Comparison of ENCODE assay signal across 8 mouse cellular contexts in genomic region chr2:133552842-133553465, GRCm38 (mm10). TPM values are rescaled to one million over a fixed set of nuclear protein-coding genes. Genes with fewer than 3 reads are reported as not detected.
DNase-seq lines count a peak whose midpoint lies in the region; ATAC-seq and TF ChIP-seq lines count a peak whose summit lies in the region.

No protein-coding gene starts in this region.

- H3K27ac ChIP-seq in intestine, postnatal 0 days (ENCODE audit: low read depth, low read length) = peak overlapping the region; percentile 51; the same call in 1 of the 2 replicates
- no peak overlapping the region for H3K27ac ChIP-seq in lung, embryonic 16.5 days (ENCODE audit: low read length)

- H3K36me3 ChIP-seq in intestine, postnatal 0 days (ENCODE audit: control insufficient read depth, insufficient read depth) = no peaks in the 10 kb centered on the region
- no peaks in the 10 kb centered on the region for H3K36me3 ChIP-seq in lung, embryonic 16.5 days (ENCODE audit: control insufficient read depth, insufficient read depth, low read length)

- no peaks in the 10 kb centered on the region for H3K4me1 ChIP-seq in intestine, postnatal 0 days (replicated peaks; ENCODE audit: control insufficient read depth, insufficient read depth, low read length)
- H3K4me1 ChIP-seq in lung, embryonic 16.5 days (replicated peaks; ENCODE audit: control insufficient read depth, insufficient read depth, low read length) = peaks cover 7% of the 10 kb centered on the region

- H3K9ac ChIP-seq in intestine, postnatal 0 days (ENCODE audit: low read depth, low read length) = peak overlapping the region; percentile 60
- peak overlapping the region; percentile 69 for H3K9ac ChIP-seq in lung, embryonic 16.5 days (ENCODE audit: low read length)

- DNase-seq in adrenal gland, adult 2 months = peak; percentile 87
- peak; percentile 52 for DNase-seq in embryo, embryonic 11 days
- DNase-seq in heart, adult 18-20 months = peak; percentile 66 to 74
- DNase-seq in retina, postnatal 1 day = peak; percentile 26
- DNase-seq in layer of hippocampus, postnatal 10 days (ENCODE audit: low spot score in 2 of 2) = no peak
- no peak for DNase-seq in cerebellum, adult 11-12 months

- no peak for TF ChIP-seq CTCF in intestine, postnatal 0 days (IDR thresholded peaks at IDR 0.05; ENCODE audit: low read depth)

- H3K27me3 ChIP-seq in intestine, postnatal 0 days (replicated peaks; ENCODE audit: control insufficient read depth, insufficient read depth, low read length) = no peaks in the 10 kb centered on the region
- peaks cover 33% of the 10 kb centered on the region for H3K27me3 ChIP-seq in lung, embryonic 16.5 days (ENCODE audit: control insufficient read depth, insufficient read depth, low read depth, low read length)

- peak overlapping the region; percentile 93 for H3K4me2 ChIP-seq in intestine, postnatal 0 days (replicated peaks; ENCODE audit: low read depth)
- H3K4me2 ChIP-seq in lung, embryonic 16.5 days (ENCODE audit: low read depth, low read length) = peak overlapping the region; percentile 97

- peak overlapping the region; percentile 75 for H3K4me3 ChIP-seq in intestine, postnatal 0 days (ENCODE audit: low read depth, low read length)
- H3K4me3 ChIP-seq in lung, embryonic 16.5 days (ENCODE audit: low read length) = peak overlapping the region; percentile 65

- H3K9me3 ChIP-seq in intestine, postnatal 0 days (ENCODE audit: control insufficient read depth) = no peaks in the 10 kb centered on the region
- no peaks in the 10 kb centered on the region for H3K9me3 ChIP-seq in lung, embryonic 16.5 days (ENCODE audit: control insufficient read depth, low read length)

- WGBS in intestine, postnatal 0 days = 1% methylated on average over 46 of the region's 48 CpGs
- 2% methylated on average over 36 of the region's 48 CpGs for WGBS in lung, embryonic 16.5 days

- ATAC-seq in intestine, postnatal 0 days = peak; percentile 22; the same call in 1 of the 2 replicates
- peak; percentile 43 for ATAC-seq in lung, embryonic 16.5 days (ENCODE audit: low read depth)

RNA-seq across cellular contexts. Expression of gene Bmp2, which starts 1.0 kb away (rescaled TPM):
- 10 to 100 TPM; 13.9 to 14.7 TPM for total RNA-seq in adrenal gland, adult 2 months (2021)
- 15.6 and 21.5 TPM in 2 replicates for polyA plus RNA-seq in adrenal gland, adult 2 months (2012; rRNA removed)
- total RNA-seq in heart, adult 18-20 months (2021) = 1 to 10 TPM; 1.3 to 1.5 TPM
- polyA plus RNA-seq in intestine, postnatal 0 days (2015; fragmentation: Nextera tagmentation; extraction: Ambion mirVana) = 11.6 and 14.6 TPM in 2 replicates
- polyA plus RNA-seq in lung, embryonic 16.5 days (2015; fragmentation: Nextera tagmentation; extraction: Ambion mirVana) = 2.4 and 3.6 TPM in 2 replicates
- total RNA-seq in layer of hippocampus, postnatal 10 days (2021) = 1 to 10 TPM; 1.8 to 2.0 TPM

Comparison
In these comparisons a context has a peak if more than half of its experiments do, and no peak if none do; other contexts are left out.
1. DNase-seq: peak in adrenal gland, adult 2 months (single experiment), embryo, embryonic 11 days (single experiment), heart, adult 18-20 months (2 of 2) and retina, postnatal 1 day (single experiment); none in layer of hippocampus, postnatal 10 days (0 of 2) and cerebellum, adult 11-12 months (single experiment).
2. RNA of gene Bmp2, which starts 1.0 kb away (total RNA-seq): 13.9 to 14.7 TPM in adrenal gland, adult 2 months; 1.8 to 2.0 TPM in layer of hippocampus, postnatal 10 days and 1.3 to 1.5 TPM in heart, adult 18-20 months; every median in the first group is over 4 times any median in the second.